Comparison of ENCODE assay signal across 10 mouse cellular contexts in genomic region chr9:118706176-118706975, GRCm38 (mm10).
DNase-seq lines count a peak whose midpoint lies in the region; ATAC-seq lines count a peak whose summit lies in the region.
"Had no signal": no experiment of that assay in that cellular context is flagged by ENCODE, and none has a peak within 500 bp of the region (broad histone marks: within the 10 kb centered on the region; RNA-seq: fewer than 3 reads in every experiment).

No protein-coding gene starts in this region.

- H3K4me1 ChIP-seq in heart, embryonic 13.5 days = peaks cover 34% of the 10 kb centered on the region
- H3K4me1 ChIP-seq in forebrain, embryonic 16.5 days (replicated peaks; ENCODE audit: control insufficient read depth, insufficient read depth, low read length) = peaks cover 11% of the 10 kb centered on the region

- no peaks in the 10 kb centered on the region for H3K27me3 ChIP-seq in heart, embryonic 13.5 days (replicated peaks)
- H3K27me3 ChIP-seq in forebrain, embryonic 16.5 days (replicated peaks; ENCODE audit: control insufficient read depth, insufficient read depth, low read length) = no peaks in the 10 kb centered on the region

- H3K27ac ChIP-seq in heart, embryonic 13.5 days (replicated peaks) = 0 out of 2 replicates have a peak overlapping the region, but pooled peaks have one; percentile 34
- no peak overlapping the region for H3K27ac ChIP-seq in forebrain, embryonic 16.5 days (ENCODE audit: low read length)

- no peak overlapping the region for H3K4me2 ChIP-seq in heart, embryonic 13.5 days
- H3K4me2 ChIP-seq in forebrain, embryonic 16.5 days (ENCODE audit: low read length) = no peak overlapping the region

- peaks cover 6% of the 10 kb centered on the region; the same call in 1 of the 2 replicates for H3K9me3 ChIP-seq in heart, embryonic 13.5 days
- H3K9me3 ChIP-seq in forebrain, embryonic 16.5 days (ENCODE audit: control insufficient read depth, low read length) = no peaks in the 10 kb centered on the region

- no peak overlapping the region for H3K9ac ChIP-seq in heart, embryonic 13.5 days
- no peak overlapping the region for H3K9ac ChIP-seq in forebrain, embryonic 16.5 days (replicated peaks; ENCODE audit: low read depth, low read length)

- H3K36me3 ChIP-seq in heart, embryonic 13.5 days = peaks cover 40% of the 10 kb centered on the region
- H3K36me3 ChIP-seq in forebrain, embryonic 16.5 days (ENCODE audit: control insufficient read depth, insufficient read depth) = no peaks in the 10 kb centered on the region
- H3K36me3 ChIP-seq: G1E had no signal

- no peak for ATAC-seq in heart, embryonic 13.5 days (ENCODE audit: extremely low read depth, insufficient number of reproducible peaks, low FRiP score, low TSS enrichment)
- peak; percentile 87 for ATAC-seq in forebrain, embryonic 16.5 days

- no peak overlapping the region for H3K4me3 ChIP-seq in heart, embryonic 13.5 days
- H3K4me3 ChIP-seq in forebrain, embryonic 16.5 days (replicated peaks; ENCODE audit: low read length) = no peak overlapping the region

- 54% methylated on average over 18 of the region's 18 CpGs for WGBS in heart, embryonic 13.5 days
- 27% methylated on average over 18 of the region's 18 CpGs for WGBS in forebrain, embryonic 16.5 days

- no peak for DNase-seq in heart, adult 8-10 months (ENCODE audit: low spot score)
- peak; percentile 61 for DNase-seq in CD4-positive, CD25-positive, alpha-beta regulatory T cell, adult 2 months (ENCODE audit: low read depth, low spot score)
- peak; percentile 72 for DNase-seq in lung, postnatal 10 days
- DNase-seq in thymus, adult 18-20 months = no peak
- no peak for DNase-seq in embryo, embryonic 10 days (ENCODE audit: low spot score)
- no peak for DNase-seq in gastrocnemius, postnatal 10 days
- DNase-seq: cerebellum, adult 11 months had no signal

Comparison
In these comparisons a context has a peak if more than half of its experiments do, and no peak if none do; other contexts are left out.
1. DNase-seq: peak in CD4-positive, CD25-positive, alpha-beta regulatory T cell, adult 2 months (single experiment) and lung, postnatal 10 days (single experiment); none in heart, adult 8-10 months (single experiment), thymus, adult 18-20 months (0 of 2), embryo, embryonic 10 days (single experiment) and gastrocnemius, postnatal 10 days (single experiment).